Mouse (Mus musculus): ENCODE results near the gene Baz1b. TPM values are rescaled to one million over a fixed set of nuclear protein-coding genes. Genes with fewer than 3 reads are reported as not detected.

Baz1b gene
- 101 TPM for total RNA-seq (2023)

GRCm38 (mm10) chr5:135186621-135187348 is at the start of gene Baz1b:
Gene Baz1b (plus strand): TSS chr5:135187264.

GRCm38 (mm10) chr5:135149053-135149819 is 37.8 kb upstream of the Baz1b start, which contains the start of gene Tbl2:
Gene Tbl2 (plus strand): TSS chr5:135149657.

GRCm38 (mm10) chr5:135168063-135169062 is 18.7 kb upstream of the Baz1b start, which contains the start of gene Bcl7b:
Gene Bcl7b (plus strand): TSS chr5:135168283.

GRCm38 (mm10) chr5:135251079-135251454 is 64.0 kb downstream of the Baz1b start, which contains the start of gene Fzd9:
Gene Fzd9 (minus strand): TSS chr5:135251230.

Other genes starting within 250 kb of the Baz1b start
- not detected for gene Cldn4, start 240.3 kb upstream of the Baz1b start, total RNA-seq (2023)
- gene Cldn3, start 201.1 kb upstream of the Baz1b start, total RNA-seq (2023): not detected
- gene Abhd11, start 178.1 kb upstream of the Baz1b start, total RNA-seq (2023): 47.0 TPM
- gene Stx1a, start 163.8 kb upstream of the Baz1b start, total RNA-seq (2023): 74.2 TPM
- 18.1 TPM for gene Dnajc30, start 123.1 kb upstream of the Baz1b start, total RNA-seq (2023)
- gene Bud23, start 122.3 kb upstream of the Baz1b start, total RNA-seq (2023): 66.8 TPM
- not detected for gene Vps37d, start 109.0 kb upstream of the Baz1b start, total RNA-seq (2023)
- gene Mlxipl, start 97.4 kb upstream of the Baz1b start, total RNA-seq (2023): not detected
- gene Tbl2, start 37.6 kb upstream of the Baz1b start, total RNA-seq (2023): 14.1 TPM
- gene Bcl7b, start 19.0 kb upstream of the Baz1b start, total RNA-seq (2023): 85.6 TPM
- not detected for gene Fzd9, start 64.0 kb downstream of the Baz1b start, total RNA-seq (2023)
- 0.55 TPM for gene Fkbp6, start 162.8 kb downstream of the Baz1b start, total RNA-seq (2023)
- not detected for gene Trim50, start 166.0 kb downstream of the Baz1b start, total RNA-seq (2023)
- 37.6 TPM for gene Nsun5, start 182.7 kb downstream of the Baz1b start, total RNA-seq (2023)
- gene Pom121, start 207.3 kb downstream of the Baz1b start, total RNA-seq (2023): 48.7 TPM

All from CD8-positive naive resting alpha-beta T cell, adult 57 days (primary cell).